Mouse (Mus musculus): ENCODE data around the gene 1700025G04Rik. TPM values are rescaled to one million over a fixed set of nuclear protein-coding genes. Genes with fewer than 3 reads are reported as not detected.

Gene 1700025G04Rik
- total RNA-seq, 2 experiments from 2014 or later, result 62.2 to 70.4 TPM

- no peak for DNase-seq (ENCODE audit: low spot score in 2 of 2)
These were observed 52.3 kb downstream of the 1700025G04Rik start for GRCm38 (mm10) chr1:152037589-152037988.

DNA sequence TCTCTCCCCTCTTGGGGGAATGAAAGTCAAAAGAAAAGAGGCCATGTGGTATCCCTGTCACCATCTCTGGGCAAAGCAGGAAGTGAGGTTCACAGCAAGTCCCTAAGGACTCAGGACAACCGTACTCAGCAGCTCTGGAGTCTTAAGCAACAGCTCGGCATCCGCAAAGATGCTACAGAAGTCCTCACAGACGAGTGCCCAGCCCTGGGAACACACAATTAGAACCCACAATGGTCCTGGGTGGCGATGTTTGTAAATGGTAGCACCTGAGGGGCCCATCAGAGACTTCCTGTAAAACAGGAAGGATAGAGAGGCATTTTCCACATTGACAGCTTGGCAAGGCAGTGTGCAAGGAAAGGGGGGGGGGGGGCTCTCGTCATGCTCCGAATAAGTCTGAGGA, 55.2 kb downstream of the 1700025G04Rik start:
- DNase-seq (ENCODE audit: low spot score in 2 of 2), result no peak

DNA sequence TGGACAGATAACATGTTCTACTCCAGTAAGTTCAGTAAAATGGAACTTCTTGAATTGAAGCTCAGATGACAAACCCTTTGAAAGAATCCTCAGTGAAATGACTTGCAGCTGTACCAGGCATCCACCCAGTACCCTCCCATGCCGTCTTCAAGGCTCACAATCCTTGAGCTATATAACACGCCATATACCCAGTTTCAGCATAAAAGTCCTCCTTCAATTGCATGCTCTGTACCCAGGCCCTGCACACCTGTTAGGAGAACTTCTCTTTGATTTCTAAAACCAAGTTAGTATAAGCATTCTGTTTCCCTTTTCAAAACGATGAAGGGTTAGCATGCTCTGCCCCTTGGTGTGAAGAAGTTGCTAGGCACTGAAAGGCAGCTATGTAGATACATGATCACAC, 56.2 kb downstream of the 1700025G04Rik start:
- no peak for DNase-seq (ENCODE audit: low spot score in 2 of 2)

DNA sequence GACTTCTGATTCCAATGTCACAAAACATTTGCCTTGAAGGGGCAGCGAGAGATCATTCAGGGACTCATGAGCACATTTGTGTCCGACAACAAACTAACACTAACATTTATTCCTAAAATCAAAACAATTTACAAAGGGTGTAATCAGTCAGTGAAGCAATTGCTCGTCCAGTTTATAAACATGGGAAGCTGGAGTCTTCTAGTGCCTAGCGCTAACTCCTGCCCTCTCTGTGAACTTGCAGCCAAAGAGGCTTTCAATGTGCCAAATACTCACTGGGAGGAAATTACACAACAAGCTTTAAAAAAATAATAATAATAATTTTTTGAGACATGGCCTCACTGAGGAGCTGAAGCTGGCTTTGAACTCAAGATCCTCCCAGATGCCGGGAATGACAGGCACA, 57.8 kb downstream of the 1700025G04Rik start:
- DNase-seq (ENCODE audit: low spot score in 2 of 2), result no peak

DNA sequence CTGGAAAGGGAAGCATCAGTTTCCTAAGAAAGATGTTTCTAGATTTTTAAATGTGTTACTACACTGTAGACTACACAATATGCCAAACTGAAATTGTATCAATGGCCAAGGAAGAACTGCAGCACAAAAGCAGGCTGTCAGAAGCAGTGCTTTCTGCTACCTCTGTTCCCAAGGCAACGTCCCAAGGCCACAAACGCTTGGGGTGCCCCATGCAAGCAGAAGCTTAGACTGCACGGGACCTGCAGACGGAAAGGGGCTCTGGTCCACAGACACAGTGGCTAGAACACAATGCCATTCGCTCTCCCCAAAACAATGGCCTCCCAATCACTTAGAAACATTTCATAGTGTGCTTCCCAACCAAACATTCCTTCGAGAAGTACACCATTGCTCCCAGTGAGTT, 59.4 kb downstream of the 1700025G04Rik start:
- no peak for DNase-seq (ENCODE audit: low spot score in 2 of 2)

GRCm38 (mm10) chr1:152028718-152029117, 61.2 kb downstream of the 1700025G04Rik start:
- DNase-seq (ENCODE audit: low spot score in 2 of 2), result no peak

DNA sequence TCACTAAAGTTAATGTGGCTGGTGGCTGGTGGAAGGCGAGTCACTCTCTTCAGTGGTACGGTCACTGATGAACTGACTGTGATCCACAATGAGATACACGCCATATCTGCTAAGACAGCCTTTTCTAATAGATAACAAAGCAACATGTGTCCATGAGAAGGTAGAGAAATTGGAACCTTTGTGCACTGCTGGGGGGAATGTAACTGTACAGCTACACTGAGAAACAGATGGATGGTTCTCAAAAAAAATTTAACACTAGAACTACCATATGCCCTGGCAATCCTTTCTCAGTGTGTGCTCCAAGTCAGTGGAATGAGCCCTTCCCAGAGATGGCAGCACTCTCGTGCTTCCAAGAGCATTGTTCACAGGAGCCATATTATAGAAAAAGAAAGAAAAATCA, 63.2 kb downstream of the 1700025G04Rik start:
- DNase-seq (ENCODE audit: low spot score in 2 of 2), result peak in 1 of 2 experiments; percentile 60

DNA sequence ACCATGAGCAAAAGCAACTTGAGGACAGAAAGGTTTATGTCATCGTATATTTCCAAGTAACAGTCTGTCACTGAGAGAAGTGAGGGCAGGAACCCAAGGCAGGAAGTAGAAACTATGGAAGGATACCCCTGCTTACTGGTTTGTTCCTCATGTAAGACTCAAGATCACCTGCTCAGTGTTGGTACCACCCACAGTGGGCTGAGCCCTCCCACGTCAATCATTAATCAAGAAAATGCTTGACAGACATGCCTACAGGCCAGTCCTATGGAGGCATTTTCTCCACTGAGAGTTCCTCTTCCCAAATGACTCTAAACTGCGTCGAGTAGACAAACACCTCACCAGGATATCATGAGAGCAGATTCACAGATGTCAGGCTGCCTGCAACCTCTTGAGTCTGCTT, 64.6 kb downstream of the 1700025G04Rik start:
- no peak for DNase-seq (ENCODE audit: low spot score in 2 of 2)

- DNase-seq (ENCODE audit: low spot score in 2 of 2), result no peak
These were observed 65.7 kb downstream of the 1700025G04Rik start for GRCm38 (mm10) chr1:152024019-152024787.

- DNase-seq (ENCODE audit: low spot score in 2 of 2), result no peak
These were observed 69.1 kb downstream of the 1700025G04Rik start for GRCm38 (mm10) chr1:152020812-152021211.

DNA sequence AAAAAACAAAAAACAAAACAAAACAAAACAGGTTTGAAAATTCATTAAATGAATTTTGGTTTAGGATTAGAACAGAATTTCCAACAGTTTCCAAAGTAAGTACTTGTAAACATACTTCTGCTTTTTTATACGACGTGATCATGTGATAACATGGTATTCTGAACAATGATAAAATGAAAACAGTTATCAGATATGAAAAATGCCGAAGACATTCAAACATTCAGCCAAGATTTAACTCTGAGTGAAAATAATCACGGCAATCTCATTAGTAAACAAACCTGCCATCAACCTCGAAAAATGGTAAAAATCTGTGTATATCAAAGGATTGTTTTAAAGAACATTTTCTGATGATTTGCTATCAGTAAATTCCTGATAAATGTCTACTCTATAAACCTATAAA, 69.9 kb downstream of the 1700025G04Rik start:
- no peak for DNase-seq (ENCODE audit: low spot score in 2 of 2)

DNA sequence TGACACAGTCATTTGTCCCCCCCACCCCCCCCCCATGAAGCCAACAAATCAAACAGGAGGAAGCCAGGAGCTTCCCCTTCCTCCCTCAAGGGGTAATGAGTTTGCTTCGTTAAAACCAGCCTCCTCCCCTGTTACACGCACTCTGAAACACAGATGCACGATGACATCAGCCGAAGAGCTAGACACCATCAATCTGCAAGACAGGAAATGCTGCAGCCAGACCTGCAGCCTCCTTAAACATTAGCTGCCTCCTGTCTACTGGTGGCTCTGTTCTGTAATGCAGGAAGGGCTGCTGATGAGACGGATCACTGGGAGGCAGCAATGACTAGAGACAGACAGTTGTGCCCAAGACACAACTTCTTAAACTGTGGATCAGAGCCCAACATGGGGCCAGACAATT, 70.7 kb downstream of the 1700025G04Rik start:
- no peak for DNase-seq (ENCODE audit: low spot score in 2 of 2)

DNA sequence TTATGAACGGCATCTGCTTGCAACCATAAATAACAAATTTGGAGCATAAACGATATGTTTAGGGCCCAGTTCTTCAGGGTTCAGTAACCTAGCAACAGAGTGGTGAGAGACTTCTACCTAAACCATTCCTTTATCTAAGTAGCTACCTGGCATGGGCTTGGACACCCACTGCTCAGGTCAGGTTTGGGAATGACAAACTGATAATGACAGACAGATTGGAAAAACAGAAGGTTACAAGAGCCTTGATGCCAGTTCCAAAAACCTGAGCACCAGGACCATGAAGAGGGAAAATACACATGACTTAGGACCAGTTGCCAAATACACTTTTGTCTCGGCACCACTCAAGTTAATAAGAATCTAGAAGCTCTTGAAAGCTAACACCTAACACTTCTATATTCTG, 71.6 kb downstream of the 1700025G04Rik start:
- no peak for DNase-seq (ENCODE audit: low spot score in 2 of 2)

GRCm38 (mm10) chr1:152016663-152017062, 73.3 kb downstream of the 1700025G04Rik start:
- no peak for DNase-seq (ENCODE audit: low spot score in 2 of 2)

DNA sequence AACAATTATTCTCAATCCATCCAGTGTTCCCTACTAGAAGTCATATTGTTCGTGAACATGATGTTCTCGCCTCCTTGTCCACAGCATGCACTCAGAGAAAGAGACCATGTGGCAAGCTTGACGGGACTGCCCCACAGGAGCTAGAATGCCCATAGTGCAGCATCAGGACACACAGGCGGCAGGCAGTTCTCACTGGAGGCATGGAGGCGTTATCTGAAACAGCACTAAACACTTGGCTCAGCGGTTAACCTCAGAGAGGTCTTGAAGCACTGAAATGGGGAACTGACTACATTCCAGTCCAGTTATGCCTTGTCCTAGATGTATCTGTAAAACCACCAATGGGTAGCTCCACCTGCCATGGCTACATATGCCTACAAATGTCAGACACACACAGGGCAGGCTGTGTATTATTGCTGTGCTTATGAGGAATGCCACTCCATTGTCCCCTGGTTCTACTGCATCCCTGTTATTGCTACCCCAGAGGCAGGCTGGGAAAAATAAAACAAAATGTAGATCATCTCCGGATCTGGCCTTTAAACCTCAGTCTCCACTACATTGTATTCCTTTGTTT, 74.3 kb downstream of the 1700025G04Rik start:
- DNase-seq (ENCODE audit: low spot score in 2 of 2), result no peak

DNA sequence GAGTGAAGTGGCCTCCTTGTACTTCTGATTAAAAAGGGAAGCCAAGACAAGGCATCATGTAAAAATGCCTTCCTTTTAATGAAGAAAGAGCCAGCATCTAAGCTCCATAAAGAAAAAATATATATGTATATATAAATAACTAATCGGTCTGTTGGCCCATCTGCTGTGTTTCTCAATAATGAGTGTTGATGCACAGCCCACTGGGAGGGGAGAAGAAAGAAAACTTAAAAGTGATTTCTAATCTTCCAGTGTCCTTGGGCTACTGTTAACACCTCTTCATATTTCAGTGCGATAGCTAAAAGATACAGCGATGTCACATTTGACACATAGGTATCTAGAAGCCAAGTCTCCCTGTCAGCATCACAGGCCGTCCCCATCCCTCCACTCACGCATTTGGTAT, 78.2 kb downstream of the 1700025G04Rik start:
- no peak for DNase-seq (ENCODE audit: low spot score in 2 of 2)

DNA sequence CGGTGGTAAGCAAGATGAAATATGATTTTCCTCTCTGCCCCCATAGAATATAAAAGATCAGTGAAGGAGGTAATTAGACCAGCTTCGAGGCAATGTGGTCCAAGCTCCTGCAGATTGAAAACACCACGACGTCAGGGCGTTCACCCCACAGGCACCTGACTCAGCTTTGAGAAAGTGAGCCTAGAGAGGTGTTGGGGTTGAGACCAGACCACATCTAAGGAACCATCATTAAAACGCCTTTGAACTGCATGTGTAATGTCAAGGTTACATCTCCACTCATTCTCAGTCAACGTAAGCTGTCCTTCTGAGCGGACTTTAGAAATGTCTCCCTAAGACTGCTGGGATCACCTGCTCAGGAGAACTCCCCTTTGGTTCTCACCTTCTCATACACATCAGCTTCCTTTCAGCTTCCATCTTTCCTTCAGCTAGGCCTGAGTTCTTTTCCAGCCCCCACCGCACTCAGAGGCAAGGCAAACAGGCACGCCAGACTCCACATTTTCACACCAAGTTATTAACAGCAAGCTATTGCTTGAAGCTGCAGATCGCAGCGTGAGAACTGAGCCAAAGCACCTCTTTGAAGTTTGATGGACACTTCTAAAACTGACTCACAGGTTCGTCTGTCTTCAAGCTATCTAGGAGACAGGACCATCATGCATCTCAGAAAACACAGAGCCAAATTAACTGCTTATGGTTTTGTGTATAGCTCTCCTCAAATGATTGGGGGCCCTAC, 79.5 kb downstream of the 1700025G04Rik start:
- no peak for DNase-seq (ENCODE audit: low spot score in 2 of 2)

GRCm38 (mm10) chr1:152008473-152008991, 81.4 kb downstream of the 1700025G04Rik start:
- peak in 1 of 2 experiments; percentile 54 for DNase-seq (ENCODE audit: low spot score in 2 of 2)

GRCm38 (mm10) chr1:152006529-152006928, 83.4 kb downstream of the 1700025G04Rik start:
- DNase-seq (ENCODE audit: low spot score in 2 of 2), result no peak

DNA sequence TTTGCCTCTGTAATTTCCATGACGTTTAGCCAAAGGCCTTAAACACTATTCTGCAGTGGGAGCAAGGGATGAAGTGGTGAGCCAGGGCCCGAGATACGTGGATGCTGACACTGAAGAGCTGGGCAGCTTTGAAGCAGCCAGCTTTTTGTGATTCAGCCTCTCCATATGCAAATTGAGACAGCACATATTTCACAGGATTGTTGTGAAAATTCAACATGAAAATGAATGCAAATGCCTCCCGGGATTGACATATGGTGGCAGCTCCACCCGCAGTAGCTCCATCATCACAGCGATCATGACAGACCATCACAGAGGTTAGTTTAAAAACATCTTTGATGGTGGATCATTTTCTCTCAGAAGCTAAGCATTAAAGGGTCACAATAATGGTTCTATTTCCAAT, 85.4 kb downstream of the 1700025G04Rik start:
- DNase-seq (ENCODE audit: low spot score in 2 of 2), result no peak

DNA sequence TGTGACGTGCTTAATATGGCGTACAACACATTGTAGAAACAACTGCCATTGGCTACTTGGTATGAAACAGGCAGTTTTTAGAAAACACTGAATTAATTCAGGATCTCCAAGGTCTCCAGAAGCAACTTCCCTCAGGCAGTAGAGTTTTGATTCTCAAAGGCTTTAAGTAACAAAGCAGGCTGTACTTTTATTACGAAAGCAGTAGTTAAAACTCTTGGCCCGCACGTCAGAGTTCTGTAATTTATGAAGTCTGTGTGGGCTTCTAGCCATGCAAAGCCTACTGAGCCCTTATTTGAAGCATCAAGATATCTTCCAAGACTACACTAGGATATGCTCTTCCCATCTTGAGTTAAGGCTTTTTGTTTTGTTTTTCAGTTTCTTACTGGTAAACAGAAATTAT, 89.5 kb downstream of the 1700025G04Rik start:
- DNase-seq (ENCODE audit: low spot score in 2 of 2), result no peak

- DNase-seq (ENCODE audit: low spot score in 2 of 2), result no peak
These were observed 90.5 kb downstream of the 1700025G04Rik start for GRCm38 (mm10) chr1:151999424-151999842.
